Mouse (Mus musculus): ENCODE results near the gene Lrp5. TPM values are rescaled to one million over a fixed set of nuclear protein-coding genes. Genes with fewer than 3 reads are reported as not detected.

Lrp5 gene
- polyA plus RNA-seq, 1 experiment: 35.9 TPM

DNA sequence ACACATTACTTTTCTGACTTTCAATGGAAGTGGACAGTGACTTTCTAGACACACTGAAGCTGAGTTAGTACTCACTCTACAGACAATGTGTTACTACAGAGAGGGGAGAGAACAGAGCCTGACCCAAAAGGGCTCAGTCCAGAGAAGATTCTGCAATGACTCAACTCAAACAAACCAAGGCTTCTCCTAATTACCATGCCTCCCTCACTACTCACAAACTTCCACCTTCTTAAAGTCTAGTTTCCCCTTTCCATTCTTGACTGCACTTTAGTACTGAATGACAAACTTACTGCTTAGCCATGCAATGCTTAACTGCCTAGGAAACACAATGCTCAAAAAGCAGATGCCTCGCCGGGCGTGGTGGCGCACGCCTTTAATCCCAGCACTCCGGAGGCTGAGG lies 148.7 kb downstream of the Lrp5 start:
- 91% methylated on average over 6 of the region's 6 CpGs for WGBS
- TF ChIP-seq POLR2A (IDR thresholded peaks at IDR 0.05; ENCODE audit: control insufficient read depth, extremely low read depth, insufficient read depth, low read length, poor library complexity) (no peak), CTCF (IDR thresholded peaks at IDR 0.05; ENCODE audit: borderline replicate concordance, control insufficient read depth, extremely low read depth, insufficient read depth, low read length, poor library complexity) (no peak)
- Histone ChIP-seq H3K4me1 (replicated peaks; ENCODE audit: control insufficient read depth, insufficient read depth, low read length) (peaks cover 9% of the 10 kb centered on the region), H3K27ac (ENCODE audit: control insufficient read depth, insufficient read depth, low read length) (no peak overlapping the region), H3K36me3 (ENCODE audit: control insufficient read depth, insufficient read depth, low read length) (peaks cover 10% of the 10 kb centered on the region), H3K4me3 (ENCODE audit: control insufficient read depth, insufficient read depth, low read length) (no peak overlapping the region), H3K27me3 (ENCODE audit: control insufficient read depth, insufficient read depth, low read length) (no peaks in the 10 kb centered on the region)
- DNase-seq: no peak

- Histone ChIP-seq H3K36me3 (ENCODE audit: control insufficient read depth, insufficient read depth, low read length) (no peaks in the 10 kb centered on the region), H3K27me3 (ENCODE audit: control insufficient read depth, insufficient read depth, low read length) (no peaks in the 10 kb centered on the region), H3K4me1 (replicated peaks; ENCODE audit: control insufficient read depth, insufficient read depth, low read length) (peaks cover 14% of the 10 kb centered on the region), H3K4me3 (ENCODE audit: control insufficient read depth, insufficient read depth, low read length) (no peak overlapping the region), H3K27ac (ENCODE audit: control insufficient read depth, insufficient read depth, low read length) (no peak overlapping the region)
- DNase-seq: no peak
- TF ChIP-seq CTCF (IDR thresholded peaks at IDR 0.05; ENCODE audit: borderline replicate concordance, control insufficient read depth, extremely low read depth, insufficient read depth, low read length, poor library complexity): no peak
- TF ChIP-seq POLR2A (IDR thresholded peaks at IDR 0.05; ENCODE audit: control insufficient read depth, extremely low read depth, insufficient read depth, low read length, poor library complexity): no peak
- 70% methylated on average over 3 of the region's 3 CpGs for WGBS
Measured at GRCm38 (mm10) chr19:3534945-3535344, 151.4 kb downstream of the Lrp5 start.

Other genes with a start within 250 kb of the Lrp5 start
- 97.4 and 109 TPM in 2 replicates for gene Ppp6r3, start 110.8 kb downstream of the Lrp5 start, polyA plus RNA-seq (2012; rRNA removed)
- 24.8 and 25.2 TPM in 2 replicates for gene 1810055G02Rik, start 21.7 kb upstream of the Lrp5 start, polyA plus RNA-seq (2012; rRNA removed)
- gene Kmt5b, start 80.9 kb upstream of the Lrp5 start, polyA plus RNA-seq (2012; rRNA removed): 32.9 and 43.6 TPM in 2 replicates
- 39.1 and 44.2 TPM in 2 replicates for gene Chka, start 165.2 kb upstream of the Lrp5 start, polyA plus RNA-seq (2012; rRNA removed)
- 270 and 293 TPM in 2 replicates for gene Tcirg1, start 220.6 kb upstream of the Lrp5 start, polyA plus RNA-seq (2012; rRNA removed)
- gene Ndufs8, start 226.2 kb upstream of the Lrp5 start, polyA plus RNA-seq (2012; rRNA removed): 287 and 340 TPM in 2 replicates
- 10.2 and 11.7 TPM in 2 replicates for gene Aldh3b1, start 243.2 kb upstream of the Lrp5 start, polyA plus RNA-seq (2012; rRNA removed)
- 147 and 174 TPM in 2 replicates for gene Unc93b1, start 248.6 kb upstream of the Lrp5 start, polyA plus RNA-seq (2012; rRNA removed)